Mouse (Mus musculus): ENCODE data around the gene Zc3h12b. TPM values are rescaled to one million over a fixed set of nuclear protein-coding genes. Genes with fewer than 3 reads are reported as not detected.
"Not testable (repeated sequence)": the region's sequence is repeated elsewhere in the genome, so short reads cannot be mapped to it uniquely, and the experiment has no call there.

Zc3h12b gene
- total RNA-seq (2021): under 1 TPM; 0.47 to 0.92 TPM

DNA sequence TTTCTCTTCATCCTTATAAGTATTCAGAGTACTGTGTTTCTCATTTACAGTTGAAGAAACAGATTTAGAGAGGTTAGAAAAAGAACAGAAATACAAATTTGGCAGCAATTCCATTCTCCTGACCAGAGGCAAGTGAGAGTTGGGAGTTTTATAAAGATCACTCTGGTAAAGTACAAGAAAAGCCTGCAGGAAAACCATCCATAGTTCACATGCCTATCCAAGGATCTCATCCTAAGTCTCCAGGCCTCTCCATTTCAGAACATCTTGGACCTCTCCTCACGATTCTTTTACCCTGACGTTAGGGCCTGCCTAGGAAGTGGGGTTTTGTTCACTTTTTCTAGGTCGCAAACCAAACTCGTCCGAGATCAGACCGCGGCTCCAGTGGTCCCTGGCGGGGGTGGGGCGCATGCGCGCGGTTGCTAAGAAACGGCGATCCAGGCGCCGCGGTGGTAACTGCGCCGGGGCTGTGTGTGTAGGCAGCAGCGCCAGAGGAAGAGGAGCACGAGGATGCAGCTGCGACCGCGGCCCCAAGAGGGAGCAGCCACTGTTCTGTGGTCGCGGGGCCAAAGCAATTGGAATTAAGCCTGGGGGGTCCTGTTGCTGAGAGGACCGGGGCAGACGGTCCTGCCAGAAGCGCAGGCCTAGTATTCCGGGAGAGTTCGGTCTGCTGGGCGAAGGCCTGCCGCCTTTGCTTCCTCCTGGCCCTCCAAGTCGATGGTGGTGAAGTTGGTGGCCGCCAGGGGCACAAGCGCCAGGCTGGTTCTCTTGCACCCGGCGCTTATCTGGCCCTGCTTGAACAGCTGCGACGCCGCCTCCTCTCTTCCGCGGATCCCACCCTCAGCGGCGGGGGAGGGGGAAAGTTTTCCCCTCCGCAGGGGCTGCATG lies at the start of gene Zc3h12b:
Gene Zc3h12b, plus strand, starts transcription at position 452 of the 885 bp plus-strand sequence.
- DNase-seq (ENCODE audit: low spot score): peak; percentile 20
- intact Hi-C loops (cut with DNase I): no loop called here

DNA sequence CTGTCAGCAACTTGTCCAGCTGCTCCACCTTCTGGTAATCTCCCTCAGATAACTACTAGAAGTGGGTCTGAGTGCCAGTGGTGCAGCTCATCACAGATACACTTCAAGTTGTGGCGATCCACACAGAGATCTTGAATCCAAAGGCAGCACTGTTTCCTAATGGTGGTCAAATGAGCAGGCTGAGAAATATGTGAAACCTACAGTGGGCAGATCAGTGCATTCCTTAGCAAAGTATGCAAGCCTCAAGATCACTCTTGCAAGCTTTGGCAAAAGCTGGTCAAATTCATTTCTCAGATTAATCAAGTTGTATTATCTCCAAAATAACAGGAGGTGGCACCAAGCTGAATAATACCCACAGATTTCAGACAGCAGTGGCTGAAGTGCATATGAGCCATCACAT lies 29.3 kb upstream of the Zc3h12b start:
- intact Hi-C loops (cut with DNase I): no loop called here
- DNase-seq (ENCODE audit: low spot score): no peak

DNA sequence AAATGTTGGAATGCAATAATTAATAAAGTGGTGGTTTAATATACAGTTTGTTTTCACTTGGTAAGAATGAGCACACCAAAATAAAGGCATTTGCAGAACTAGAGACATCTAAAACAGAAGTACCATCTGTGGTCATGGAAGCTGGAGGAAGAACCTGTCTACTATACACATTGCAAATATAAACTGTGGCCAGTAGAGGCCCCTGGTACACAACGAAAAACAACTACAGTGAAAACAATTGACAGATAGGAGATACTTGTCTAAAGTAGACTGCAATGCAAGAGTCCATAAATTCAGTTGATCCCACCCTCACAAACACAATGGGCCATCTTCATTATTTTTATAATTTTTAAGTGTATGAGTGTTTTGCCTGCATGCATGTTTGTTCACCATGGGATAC lies 24.4 kb upstream of the Zc3h12b start:
- no peak for DNase-seq (ENCODE audit: low spot score)
- intact Hi-C loops (cut with DNase I): no loop called here

DNA sequence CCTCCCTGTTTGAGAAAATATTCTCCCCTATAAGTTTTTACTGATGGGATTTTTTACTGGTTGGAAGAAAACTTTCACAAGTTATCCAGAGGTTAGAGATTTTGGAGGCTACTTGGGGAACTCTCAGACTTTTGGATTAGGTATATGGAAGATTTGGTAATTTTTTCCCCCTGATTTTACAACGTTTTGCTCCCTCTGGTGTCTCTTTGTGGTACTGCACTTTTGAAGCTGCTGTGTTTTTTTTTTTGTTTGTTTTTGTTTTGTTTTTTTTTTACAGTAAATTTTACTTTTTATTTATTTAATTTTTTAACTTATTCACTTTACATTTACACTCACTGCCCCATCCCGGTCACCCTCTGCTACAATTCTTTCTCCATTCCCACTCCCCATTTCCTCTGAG lies 26.8 kb downstream of the Zc3h12b start:
- intact Hi-C loops (cut with DNase I): loop anchor here (10.0 kb wide), 1 partner anchor 483 kb away; no protein-coding TSS in a partner anchor
- no peak for DNase-seq (ENCODE audit: low spot score)

DNA sequence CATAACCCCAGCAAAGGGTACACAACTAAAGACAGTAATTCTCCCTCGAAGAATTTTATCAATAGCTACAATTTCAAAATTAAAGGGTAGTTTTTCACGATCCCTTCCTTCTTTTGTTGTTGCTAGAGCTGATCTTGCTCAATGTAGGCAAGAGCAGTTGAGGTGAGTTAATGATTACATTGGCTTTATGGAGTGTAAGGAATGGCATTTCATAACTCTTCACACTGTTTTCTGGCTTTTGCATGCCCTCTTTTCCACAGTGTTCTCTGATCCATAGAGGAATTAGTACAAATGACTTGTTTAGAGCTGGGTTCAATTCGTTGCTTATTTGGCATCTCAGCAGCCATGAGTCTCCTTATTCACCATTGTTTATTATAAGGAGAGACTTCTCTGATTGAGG lies 84.4 kb downstream of the Zc3h12b start:
- intact Hi-C loops (cut with DNase I): no loop called here

DNA sequence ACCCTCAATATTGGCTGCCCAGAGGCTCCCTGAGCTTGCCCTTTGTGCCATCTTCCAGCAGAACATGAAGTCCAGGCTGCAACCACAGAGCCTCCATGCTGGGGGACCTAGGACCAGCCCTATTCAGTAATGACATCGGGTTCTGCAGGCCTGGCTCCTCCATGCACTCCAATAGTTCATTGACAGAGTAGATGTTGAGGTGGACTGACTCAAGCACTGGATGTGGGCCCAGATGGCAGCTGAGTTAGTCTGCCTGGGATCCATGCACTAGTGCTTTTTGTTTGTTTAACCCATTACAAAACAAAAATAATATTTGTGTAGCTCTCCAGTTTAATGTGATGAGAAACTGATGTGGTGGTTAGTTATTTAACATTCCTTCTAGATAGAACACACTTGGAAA lies 90.3 kb downstream of the Zc3h12b start:
- no peak for DNase-seq (ENCODE audit: low spot score)
- intact Hi-C loops (cut with DNase I): no loop called here

More for the DNA sequence above, 84.4 kb downstream of the Zc3h12b start:
- DNase-seq (ENCODE audit: low spot score): no peak

DNA sequence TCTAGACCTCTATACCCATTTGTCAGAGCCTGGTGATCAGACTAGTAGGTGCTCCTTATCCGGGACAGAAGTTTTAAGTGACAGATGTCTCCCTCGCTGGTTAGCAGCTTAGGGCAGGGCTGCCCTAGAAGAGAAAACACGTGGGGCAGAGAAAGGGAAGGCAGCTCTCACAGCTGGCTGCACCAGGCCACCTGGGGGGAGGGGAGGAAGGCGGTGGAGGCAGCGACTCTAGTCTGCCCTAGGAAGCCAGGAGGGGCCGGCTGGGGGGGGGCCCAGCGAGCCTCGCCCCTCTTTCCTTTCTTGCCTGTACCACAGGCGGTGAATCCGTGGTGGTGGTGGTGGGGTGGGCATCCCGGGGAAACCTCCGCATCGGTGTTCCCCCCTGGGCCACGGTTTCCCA lies 141.3 kb downstream of the Zc3h12b start:
- no peak for DNase-seq (ENCODE audit: low spot score)
- intact Hi-C loops (cut with DNase I): no loop called here

DNA sequence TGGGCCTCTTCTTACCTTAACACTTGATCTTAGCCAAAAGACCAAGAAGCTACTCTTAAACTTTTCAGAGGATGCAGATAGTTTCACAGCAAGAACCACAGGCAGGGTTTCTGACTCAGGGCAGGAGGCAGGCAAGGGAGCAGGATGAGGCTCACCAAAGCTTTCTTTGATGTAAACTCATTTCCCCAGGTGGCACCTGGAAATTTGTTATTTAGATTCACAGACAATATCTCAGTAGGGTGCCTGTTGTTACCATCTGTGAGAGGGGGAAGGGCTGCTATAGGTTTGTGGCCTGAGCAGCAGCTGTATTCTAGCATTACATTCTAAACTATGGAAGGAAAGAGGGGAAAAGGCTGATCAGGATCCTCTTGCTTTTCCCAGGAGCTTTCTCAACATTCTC lies 169.6 kb downstream of the Zc3h12b start:
- DNase-seq (ENCODE audit: low spot score): no peak
- intact Hi-C loops (cut with DNase I): no loop called here

DNA sequence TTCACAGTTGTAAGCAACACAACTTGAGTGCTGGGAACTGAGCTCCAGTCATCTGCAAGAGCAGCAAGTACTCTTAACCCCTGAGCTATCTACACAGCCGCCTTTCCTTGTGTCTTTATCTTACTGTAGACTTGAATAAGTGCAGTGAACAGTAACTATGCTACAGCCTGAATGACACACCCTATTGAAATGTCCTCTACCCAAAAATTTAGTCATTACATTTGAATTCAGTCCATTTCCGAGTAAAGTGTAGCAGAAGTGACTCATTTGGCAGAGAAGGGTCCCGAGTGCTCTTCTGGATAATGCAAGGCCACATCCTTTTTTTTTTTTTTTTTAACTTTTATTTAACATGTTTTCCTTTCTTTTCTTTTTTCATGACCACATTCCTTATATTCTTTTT lies 191.2 kb downstream of the Zc3h12b start:
- intact Hi-C loops (cut with DNase I): no loop called here
- no peak for DNase-seq (ENCODE audit: low spot score)

DNA sequence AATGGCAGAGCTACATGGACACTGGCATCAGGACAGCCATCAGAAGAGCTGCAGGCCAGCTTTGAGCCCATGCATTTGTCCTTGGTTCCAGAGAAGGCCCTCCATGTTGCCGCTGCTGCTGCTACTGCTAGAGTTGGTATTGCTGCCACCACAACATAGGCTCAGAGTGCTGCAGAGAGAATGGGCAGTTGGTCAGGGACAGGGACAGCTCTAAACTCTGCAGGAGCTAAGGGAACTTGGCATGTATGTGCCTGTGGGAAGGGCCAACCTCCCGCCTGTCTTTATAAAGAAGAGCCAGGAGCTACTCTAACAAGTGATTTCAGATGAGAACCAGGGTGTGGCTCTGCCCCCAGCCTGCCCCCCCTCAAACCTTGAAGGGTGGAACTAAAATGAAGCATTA lies 224.0 kb downstream of the Zc3h12b start:
- intact Hi-C loops (cut with DNase I): no loop called here

DNA sequence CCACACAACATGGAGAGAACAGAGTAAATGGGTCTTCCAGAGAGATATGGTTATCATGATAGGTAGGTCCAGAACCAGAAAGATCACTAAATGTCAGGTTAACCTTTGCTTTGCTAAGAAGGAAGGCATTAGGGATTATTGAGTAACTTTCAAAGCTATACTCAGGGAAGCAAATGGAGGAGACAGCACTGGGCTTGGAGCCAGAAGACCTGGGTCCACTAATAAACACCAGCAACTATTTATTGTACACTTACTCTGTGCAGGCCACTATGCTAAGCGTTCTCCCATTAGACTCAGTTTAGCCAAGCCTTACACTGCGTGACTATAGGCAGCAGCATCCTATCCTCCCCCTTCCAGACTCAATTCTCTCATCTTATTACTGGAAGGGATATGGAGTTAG lies 234.0 kb downstream of the Zc3h12b start:
- no peak for DNase-seq (ENCODE audit: low spot score)

More for the DNA sequence above, 224.0 kb downstream of the Zc3h12b start:
- no peak for DNase-seq (ENCODE audit: low spot score)

DNA sequence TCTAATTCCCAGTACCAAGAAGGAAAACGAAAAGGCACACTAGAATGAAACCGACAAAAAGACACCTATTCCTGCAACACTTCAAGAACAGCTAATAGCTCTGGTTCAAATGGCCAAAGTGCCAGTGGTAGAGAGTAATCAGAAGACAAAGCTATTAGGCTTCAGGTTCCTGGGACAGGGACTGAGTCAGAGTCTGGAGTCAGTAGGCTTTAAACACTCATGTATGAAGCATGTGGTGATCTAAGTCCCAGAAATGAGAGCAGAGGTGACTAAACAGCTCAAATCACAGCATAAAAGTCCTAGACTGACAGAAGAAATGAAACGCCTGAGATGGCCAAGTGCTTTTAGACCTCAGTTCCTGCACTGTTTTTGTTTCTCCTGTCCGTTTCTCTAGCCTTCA lies 236.7 kb downstream of the Zc3h12b start:
- no peak for DNase-seq (ENCODE audit: low spot score)
- intact Hi-C loops (cut with DNase I): no loop called here

More for the DNA sequence above, 234.0 kb downstream of the Zc3h12b start:
- intact Hi-C loops (cut with DNase I): no loop called here

DNA sequence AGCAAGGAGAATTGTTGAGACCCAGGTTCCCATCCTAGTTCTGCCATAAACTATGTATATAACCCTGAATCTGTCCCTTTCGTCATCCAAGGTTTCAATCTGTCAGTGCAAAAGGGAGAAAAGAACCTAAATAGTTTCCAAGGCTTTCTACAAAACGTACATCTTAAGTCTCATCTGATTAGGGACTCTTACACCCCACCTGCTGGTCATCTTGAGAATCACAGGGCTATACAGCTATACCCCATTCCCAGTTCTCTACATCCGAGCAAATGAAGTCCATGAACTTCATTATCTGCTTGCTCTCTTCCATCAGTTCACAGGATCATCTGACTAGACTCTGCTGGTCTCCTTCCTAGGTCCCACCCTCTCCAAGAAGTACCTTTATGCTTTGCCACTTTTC lies 239.3 kb downstream of the Zc3h12b start:
- DNase-seq (ENCODE audit: low spot score): no peak
- intact Hi-C loops (cut with DNase I): no loop called here

DNA sequence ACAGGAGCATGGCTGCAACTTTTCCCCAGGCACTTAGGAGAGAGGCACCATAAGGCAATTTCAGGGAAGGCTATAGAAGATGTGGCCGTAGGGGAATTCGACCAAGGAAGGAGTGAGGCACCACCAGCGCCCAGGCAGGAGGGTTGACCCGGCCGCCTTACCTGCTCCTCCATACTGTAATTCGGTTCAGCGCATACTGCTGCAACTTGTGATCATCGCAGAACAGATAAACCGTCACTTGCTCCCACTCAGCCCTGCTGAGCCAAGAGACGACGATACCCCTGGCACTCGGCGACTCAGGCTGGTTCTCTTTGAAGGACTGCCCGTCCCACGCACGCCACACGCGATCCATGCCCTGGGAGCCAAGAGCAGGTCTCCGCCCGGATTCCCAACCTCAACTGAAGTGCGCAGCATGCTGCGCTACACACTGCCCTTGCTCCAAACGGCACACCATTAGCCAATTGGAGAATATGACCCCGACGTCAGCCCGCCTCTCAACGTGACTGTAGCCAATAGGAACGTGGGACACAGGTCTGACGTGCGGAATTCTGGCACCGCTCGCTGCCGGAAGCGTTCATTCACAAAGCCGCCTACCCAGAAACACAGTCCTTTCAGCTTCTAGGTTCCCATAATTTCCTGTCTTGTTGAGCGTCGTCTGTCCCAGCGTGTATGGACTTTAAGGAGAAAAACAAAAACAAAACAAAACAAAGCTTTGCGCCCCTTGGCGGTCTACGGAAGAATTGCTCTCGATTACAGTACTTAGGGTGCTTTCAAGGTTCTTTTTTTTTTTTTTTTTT lies 245.2 kb downstream of the Zc3h12b start, which contains the start of gene Las1l:
Gene Las1l, minus strand, starts transcription at position 466 of the 797 bp plus-strand sequence.
- intact Hi-C loops (cut with DNase I): loop anchor here (5.0 kb wide), 1 partner anchor 221 kb away; no protein-coding TSS in a partner anchor
- DNase-seq (ENCODE audit: low spot score): peak; percentile 84

DNA sequence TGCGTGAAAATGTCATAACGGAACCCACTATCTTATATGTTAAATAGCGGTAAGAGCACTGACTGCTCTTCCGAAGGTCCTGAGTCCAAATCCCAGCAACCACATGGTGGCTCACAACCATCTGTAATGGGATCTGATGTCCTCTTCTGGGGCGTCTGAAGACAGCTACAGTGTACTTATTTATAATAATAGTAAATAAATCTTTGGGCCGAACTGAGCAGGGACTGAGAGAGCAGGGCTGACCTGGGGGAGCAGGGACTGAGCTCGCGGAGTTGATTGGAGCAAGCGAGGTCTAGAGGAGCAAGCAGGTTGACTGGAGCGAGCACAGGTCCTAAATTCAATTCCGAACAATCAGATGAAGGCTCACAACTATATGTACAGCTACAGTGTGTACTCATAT lies 246.0 kb downstream of the Zc3h12b start:
- not testable (repeated sequence) for DNase-seq (ENCODE audit: low spot score)
- intact Hi-C loops (cut with DNase I): loop anchor here (5.0 kb wide), 1 partner anchor 220 kb away; no protein-coding TSS in a partner anchor

DNA sequence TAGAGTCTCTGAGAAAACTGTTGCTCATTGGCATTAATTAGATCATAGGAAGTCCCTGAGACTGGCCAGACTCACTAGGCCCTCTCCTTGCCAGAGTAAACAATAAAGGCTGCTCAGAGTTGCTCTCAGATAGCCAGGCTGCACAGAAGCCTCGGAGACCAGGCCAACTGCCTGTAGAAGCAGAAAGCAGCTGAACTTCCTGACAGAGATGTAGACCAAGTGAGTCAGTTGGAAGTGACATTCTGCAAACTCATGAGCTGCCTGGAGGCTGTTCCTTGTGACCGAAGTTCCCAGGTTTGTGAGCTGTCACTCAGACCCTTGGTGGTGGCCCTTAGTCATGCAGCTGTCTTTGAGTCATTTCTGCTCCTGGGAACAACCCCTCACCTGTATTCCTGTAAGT lies 251.9 kb downstream of the Zc3h12b start:
- DNase-seq (ENCODE audit: low spot score): no peak

DNA sequence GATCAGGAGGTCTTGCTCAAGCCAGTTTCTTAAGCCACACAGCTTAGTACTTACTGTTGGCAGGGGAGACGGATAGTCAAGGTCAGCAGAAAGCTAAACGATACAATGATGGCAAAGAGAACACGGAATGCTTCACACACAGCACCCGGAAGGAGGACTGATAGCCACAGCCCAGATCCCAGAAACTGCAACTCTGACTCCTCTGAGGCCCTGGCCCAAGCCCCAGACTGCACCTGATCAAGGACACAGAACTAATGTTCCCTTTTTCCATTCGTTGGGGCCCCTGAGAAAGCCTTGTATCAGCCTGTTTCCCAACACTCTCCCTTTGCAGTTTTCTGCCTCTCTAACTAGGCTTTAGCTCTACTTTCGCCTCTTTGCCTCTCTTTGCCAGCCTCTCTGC lies 253.6 kb downstream of the Zc3h12b start:
- intact Hi-C loops (cut with DNase I): no loop called here
- no peak for DNase-seq (ENCODE audit: low spot score)

More for the DNA sequence above, 251.9 kb downstream of the Zc3h12b start:
- intact Hi-C loops (cut with DNase I): no loop called here

DNA sequence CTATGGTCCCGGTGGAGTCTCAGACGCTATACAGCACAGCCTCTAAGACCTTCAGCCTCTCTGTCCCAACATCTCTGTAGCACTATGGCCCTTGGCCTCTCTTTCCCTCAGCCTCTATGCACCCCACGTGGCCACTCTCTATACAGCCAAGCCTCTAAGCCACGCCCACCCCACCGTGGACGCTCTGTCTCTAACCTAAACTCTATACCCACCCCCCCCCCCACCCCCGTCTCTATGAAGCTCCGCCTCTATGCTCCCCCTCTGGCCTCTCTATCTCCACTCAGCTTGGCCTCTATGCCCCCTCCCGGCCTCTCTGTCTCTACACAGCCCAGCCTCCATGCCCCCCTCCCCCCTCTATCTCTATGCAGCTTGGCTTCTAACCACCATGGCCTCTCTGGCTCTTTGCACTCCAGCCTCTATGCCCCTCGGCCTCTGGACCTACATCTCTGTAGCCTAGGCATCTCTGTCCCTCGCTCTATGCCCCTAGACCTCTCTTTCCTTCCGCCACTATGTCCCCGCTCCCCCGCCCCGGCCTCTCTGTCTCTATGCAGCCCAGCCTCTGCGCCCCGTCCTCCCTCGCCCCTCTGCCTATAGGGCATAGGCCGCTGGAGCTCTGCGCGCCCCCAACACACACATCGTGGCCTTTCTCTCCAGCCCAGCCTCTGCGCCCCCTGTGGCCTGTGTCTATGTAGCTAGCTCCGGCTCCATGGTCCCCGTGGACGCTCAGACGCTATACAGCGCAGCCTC lies 256.5 kb downstream of the Zc3h12b start:
- intact Hi-C loops (cut with DNase I): no loop called here
- no peak for DNase-seq (ENCODE audit: low spot score)

DNA sequence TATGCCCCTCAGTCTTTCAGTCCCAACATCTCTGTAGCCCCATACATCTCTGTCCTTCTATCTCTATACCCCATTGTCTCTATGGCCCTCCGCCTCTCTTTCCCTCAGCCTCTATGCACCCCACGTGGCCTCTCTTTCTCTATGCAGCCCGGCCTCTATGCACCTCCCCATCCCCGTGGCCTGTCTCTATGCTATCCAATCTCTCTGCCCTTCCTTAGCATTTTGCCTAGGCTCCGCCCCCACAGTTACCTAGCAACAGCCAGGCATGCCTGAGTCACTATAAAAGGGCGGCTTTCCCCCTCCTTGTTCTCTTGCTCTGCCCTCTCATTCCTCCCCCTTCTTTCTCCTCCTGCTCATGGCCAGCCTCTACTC lies 257.1 kb downstream of the Zc3h12b start:
- DNase-seq (ENCODE audit: low spot score): peak; percentile 38
- intact Hi-C loops (cut with DNase I): no loop called here

DNA sequence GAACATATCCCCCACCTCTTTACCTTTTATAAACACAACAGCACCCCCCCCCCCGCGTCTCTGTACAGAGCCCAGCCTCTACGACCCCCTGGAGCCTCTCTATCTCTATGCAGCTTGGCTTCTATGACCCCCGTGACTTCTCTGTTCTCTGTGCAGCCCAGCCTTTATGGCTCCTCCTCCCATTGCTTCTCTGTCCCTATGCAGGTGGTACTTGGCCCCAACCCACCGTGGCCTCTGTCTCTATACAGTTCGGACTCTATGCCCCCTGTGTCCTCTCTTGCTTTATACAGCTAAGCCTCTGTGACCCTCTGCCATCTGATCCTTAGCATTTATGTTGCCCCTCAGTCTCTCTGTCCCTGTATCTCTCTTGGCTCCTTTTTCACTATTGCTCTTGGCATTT lies 257.6 kb downstream of the Zc3h12b start:
- no peak for DNase-seq (ENCODE audit: low spot score)
- intact Hi-C loops (cut with DNase I): no loop called here

Data from heart, postnatal 25 days (tissue).